Mouse (Mus musculus): ENCODE results near the gene Btbd11. TPM values are rescaled to one million over a fixed set of nuclear protein-coding genes. Genes with fewer than 3 reads are reported as not detected.

The Btbd11 gene
- polyA plus RNA-seq, 1 experiment from 2014 or later: 7.2 TPM

DNA sequence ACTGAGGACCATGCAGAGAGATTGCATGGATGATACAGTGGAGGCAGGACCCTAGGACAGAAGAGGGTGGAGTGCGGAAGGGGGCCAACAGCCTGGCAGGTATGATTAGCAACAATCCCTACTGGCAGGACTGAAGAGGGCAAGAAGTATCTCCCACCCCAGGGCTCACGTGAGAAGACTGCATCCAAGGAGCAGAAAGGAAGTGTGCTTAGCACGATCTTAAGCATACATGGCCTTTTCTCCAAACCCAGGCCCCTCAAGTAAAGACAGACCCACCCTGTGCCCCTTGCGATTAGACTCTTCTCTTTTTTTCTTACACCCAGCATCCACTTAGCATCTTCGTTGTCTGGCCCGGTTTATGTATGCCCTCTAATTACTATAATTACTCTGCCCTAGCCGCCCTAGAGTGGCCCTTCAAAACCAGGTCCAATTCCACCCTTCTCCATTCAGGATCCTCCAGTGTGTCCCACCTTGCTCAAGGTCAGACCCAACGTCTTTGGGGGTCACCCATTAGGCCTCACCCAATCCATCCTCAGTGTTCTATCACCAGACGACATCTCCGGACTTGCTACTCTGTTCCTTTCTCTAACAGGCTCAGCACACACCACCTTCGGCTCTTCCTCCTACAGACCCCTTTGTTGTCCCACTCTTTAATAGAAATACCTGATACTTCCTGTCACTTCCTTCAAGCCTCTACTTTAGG lies 151.6 kb downstream of the Btbd11 start:
- Histone ChIP-seq H3K4me1 (0 out of 2 replicates have a peak, but pooled peaks cover 4% of the 10 kb centered on the region), H3K4me2 (no peak overlapping the region), H3K27me3 (0 out of 2 replicates have a peak, but pooled peaks cover 3% of the 10 kb centered on the region), H3K27ac (no peak overlapping the region), H3K36me3 (no peaks in the 10 kb centered on the region), H3K4me3 (no peak overlapping the region), H3K9ac (no peak overlapping the region), H3K9me3 (no peaks in the 10 kb centered on the region)
- WGBS: 76% methylated on average over 11 of the region's 11 CpGs
- no peak for ATAC-seq (ENCODE audit: insufficient number of reproducible peaks, insufficient read depth, low FRiP score, low TSS enrichment, low read depth)

DNA sequence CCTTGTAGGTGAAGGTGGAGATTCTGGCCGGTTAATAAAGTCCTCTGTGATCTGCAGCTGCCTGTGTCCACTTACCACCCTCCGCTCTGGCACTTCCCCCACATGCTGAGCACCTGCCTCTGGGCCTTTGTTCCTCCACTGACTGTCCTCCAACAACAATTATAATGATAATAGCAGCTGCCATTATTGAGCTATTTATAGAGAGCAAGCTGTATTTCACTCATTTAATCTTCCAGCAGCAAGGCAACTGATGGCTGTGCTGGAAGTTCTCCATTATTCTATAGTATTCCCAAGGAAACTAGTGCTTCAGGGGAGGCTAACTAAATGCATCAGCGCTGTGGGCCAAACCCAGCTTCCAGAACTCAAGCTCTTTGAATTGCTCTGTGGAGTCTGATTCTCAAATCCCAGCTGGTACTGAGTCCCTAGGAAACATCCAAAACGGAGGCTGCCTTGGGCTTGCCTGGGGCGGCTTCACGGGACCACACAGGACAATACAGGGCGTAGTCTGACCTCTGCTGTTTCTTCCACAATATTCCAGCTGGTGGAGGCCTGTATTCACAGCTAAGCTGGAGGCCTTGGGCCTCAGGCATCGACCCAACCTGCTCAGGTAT lies 153.0 kb downstream of the Btbd11 start:
- no peak overlapping the region for H3K9ac ChIP-seq
- 22% methylated on average over 8 of the region's 8 CpGs for WGBS
- H3K4me1 ChIP-seq: 0 out of 2 replicates have a peak, but pooled peaks cover 4% of the 10 kb centered on the region
- ATAC-seq (ENCODE audit: insufficient number of reproducible peaks, insufficient read depth, low FRiP score, low TSS enrichment, low read depth): no peak; the same call in 1 of the 2 replicates
- no peak overlapping the region for H3K27ac ChIP-seq
- no peak overlapping the region for H3K4me3 ChIP-seq
- 0 out of 2 replicates have a peak, but pooled peaks cover 3% of the 10 kb centered on the region for H3K27me3 ChIP-seq
- H3K9me3 ChIP-seq: no peaks in the 10 kb centered on the region
- H3K4me2 ChIP-seq: no peak overlapping the region
- no peaks in the 10 kb centered on the region for H3K36me3 ChIP-seq

DNA sequence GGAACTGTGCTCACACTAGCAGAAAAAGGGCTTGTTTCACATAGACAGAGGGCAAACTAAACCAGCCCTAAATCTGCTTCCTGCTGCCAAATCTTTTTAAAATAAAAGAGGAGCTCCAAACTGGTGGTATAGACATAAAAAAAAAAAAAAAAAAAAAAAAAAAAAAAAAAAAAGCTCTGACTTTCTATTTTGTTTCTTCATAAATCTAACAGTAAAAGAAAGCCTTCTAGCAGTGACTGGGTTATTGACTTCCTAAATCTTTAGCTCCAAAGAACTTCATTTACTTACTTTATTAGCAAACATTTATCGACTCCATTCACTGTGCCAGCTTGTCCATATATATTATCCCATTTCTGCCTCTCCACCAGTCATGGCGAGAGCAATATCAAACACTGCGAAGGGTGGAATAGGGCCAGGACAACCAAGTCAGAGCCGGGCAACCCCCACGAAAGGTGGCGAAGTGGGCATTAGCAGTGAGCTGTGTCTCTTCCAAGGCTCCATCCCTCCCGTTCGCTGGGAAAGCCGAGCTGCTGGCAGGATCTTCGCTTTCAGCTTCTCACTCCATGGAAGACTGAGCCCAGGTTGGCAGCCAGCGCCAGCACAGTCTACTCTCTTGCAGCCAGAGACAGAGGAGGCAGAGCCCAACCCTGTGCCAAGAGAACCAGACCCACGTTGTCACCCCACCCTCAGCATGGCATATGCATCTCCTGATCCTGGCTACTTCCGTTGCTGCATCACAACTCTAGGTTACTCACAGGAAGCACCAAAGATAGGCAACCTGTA lies 153.9 kb downstream of the Btbd11 start:
- no peaks in the 10 kb centered on the region for H3K36me3 ChIP-seq
- no peaks in the 10 kb centered on the region for H3K9me3 ChIP-seq
- H3K4me2 ChIP-seq: no peak overlapping the region
- no peak overlapping the region for H3K4me3 ChIP-seq
- no peak for ATAC-seq (ENCODE audit: insufficient number of reproducible peaks, insufficient read depth, low FRiP score, low TSS enrichment, low read depth)
- 0 out of 2 replicates have a peak, but pooled peaks cover 3% of the 10 kb centered on the region for H3K27me3 ChIP-seq
- 0 out of 2 replicates have a peak, but pooled peaks cover 10% of the 10 kb centered on the region for H3K4me1 ChIP-seq
- WGBS: 89% methylated on average over 13 of the region's 13 CpGs
- H3K27ac ChIP-seq: no peak overlapping the region
- no peak overlapping the region for H3K9ac ChIP-seq

DNA sequence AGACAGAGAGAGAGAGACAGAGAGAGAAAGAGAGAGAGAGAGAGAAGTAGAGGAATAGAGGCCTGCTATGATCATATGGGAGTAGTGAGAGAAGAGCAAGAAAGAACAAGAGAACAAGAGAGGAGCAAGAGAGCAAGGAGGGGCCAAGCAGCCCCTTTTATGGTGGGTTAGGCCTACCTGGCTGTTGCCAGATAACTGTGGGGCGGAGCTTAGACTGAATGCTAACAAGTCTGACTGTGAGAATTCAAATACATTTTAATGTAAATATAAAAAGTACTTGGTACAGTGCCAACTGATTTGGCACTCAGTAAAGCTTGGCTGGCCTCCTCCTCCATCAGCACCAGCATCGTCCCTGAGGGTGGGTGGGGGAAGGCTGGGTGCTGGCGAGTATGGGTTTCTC lies 154.9 kb downstream of the Btbd11 start:
- no peak overlapping the region for H3K9ac ChIP-seq
- no peak for ATAC-seq (ENCODE audit: insufficient number of reproducible peaks, insufficient read depth, low FRiP score, low TSS enrichment, low read depth)
- peaks cover 15% of the 10 kb centered on the region; the same call in 1 of the 2 replicates for H3K4me1 ChIP-seq
- no peaks in the 10 kb centered on the region for H3K36me3 ChIP-seq
- no peaks in the 10 kb centered on the region for H3K9me3 ChIP-seq
- no peak overlapping the region for H3K4me2 ChIP-seq
- H3K27me3 ChIP-seq: 0 out of 2 replicates have a peak, but pooled peaks cover 3% of the 10 kb centered on the region
- H3K4me3 ChIP-seq: no peak overlapping the region
- 90% methylated on average over 3 of the region's 3 CpGs for WGBS
- no peak overlapping the region for H3K27ac ChIP-seq

DNA sequence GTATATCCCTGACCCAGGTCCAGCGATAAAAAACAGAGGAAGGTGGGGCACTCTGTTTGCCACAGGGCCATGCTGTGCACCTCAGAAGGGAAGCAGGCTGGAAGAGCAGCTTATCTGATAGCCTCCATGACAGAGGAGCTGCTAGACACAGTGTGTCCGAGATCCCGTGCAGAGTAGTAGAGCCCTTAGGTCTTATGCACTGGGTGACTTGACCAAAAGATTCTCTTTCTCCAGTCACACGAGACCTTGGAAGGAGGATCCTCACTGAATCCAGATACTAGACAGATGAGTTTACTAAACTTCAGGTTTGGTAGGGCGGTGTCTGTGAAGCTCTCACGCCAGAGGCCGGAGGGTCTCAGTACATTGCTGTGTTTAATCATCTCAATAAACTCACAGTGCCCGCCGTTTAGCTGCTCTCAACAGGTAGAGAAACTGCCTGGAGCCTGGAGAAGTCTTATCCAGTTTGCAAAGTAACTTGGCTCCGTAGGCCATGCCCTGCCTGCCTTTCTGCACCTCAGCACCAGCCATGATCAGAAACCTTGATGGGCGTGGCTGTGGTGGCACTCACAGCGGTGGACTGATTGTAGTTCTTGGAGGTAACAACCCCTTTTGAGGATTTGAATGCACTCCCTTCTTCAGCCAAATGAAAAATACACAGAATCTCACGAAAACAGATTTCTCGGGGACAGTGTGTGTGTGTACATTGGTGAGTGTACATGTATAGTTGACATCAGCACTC lies 155.4 kb downstream of the Btbd11 start:
- no peaks in the 10 kb centered on the region for H3K9me3 ChIP-seq
- no peaks in the 10 kb centered on the region for H3K36me3 ChIP-seq
- WGBS: 92% methylated on average over 14 of the region's 14 CpGs
- peaks cover 15% of the 10 kb centered on the region; the same call in 1 of the 2 replicates for H3K4me1 ChIP-seq
- H3K9ac ChIP-seq: no peak overlapping the region
- no peak overlapping the region for H3K27ac ChIP-seq
- no peak for ATAC-seq (ENCODE audit: insufficient number of reproducible peaks, insufficient read depth, low FRiP score, low TSS enrichment, low read depth)
- H3K4me2 ChIP-seq: no peak overlapping the region
- H3K27me3 ChIP-seq: 0 out of 2 replicates have a peak, but pooled peaks cover 3% of the 10 kb centered on the region
- H3K4me3 ChIP-seq: no peak overlapping the region

DNA sequence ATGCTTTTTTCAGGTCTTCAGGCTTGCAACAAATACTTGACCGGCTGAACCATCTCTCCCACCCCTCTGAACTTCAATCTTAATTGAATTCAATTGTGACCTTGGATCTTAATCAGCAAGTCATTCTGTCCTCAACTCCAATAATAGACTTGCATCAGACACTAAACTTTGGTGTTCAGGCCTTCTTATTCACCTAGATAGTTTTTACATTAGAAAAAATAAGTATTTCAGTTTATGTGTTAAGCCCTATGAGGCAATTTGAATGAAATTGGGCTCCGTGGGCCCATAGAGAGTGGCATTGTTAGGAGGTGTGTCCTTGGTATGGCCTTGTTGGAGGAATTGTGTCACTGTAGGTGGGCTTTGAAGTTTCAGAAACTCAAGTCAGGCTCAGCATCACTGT lies 156.7 kb downstream of the Btbd11 start:
- H3K27me3 ChIP-seq: 0 out of 2 replicates have a peak, but pooled peaks cover 3% of the 10 kb centered on the region
- H3K9me3 ChIP-seq: no peaks in the 10 kb centered on the region
- H3K4me1 ChIP-seq: peaks cover 15% of the 10 kb centered on the region; the same call in 1 of the 2 replicates
- H3K4me3 ChIP-seq: no peak overlapping the region
- H3K27ac ChIP-seq: no peak overlapping the region
- H3K36me3 ChIP-seq: no peaks in the 10 kb centered on the region
- WGBS: 89% methylated on average over 2 of the region's 2 CpGs
- ATAC-seq (ENCODE audit: insufficient number of reproducible peaks, insufficient read depth, low FRiP score, low TSS enrichment, low read depth): no peak
- H3K4me2 ChIP-seq: no peak overlapping the region
- no peak overlapping the region for H3K9ac ChIP-seq

DNA sequence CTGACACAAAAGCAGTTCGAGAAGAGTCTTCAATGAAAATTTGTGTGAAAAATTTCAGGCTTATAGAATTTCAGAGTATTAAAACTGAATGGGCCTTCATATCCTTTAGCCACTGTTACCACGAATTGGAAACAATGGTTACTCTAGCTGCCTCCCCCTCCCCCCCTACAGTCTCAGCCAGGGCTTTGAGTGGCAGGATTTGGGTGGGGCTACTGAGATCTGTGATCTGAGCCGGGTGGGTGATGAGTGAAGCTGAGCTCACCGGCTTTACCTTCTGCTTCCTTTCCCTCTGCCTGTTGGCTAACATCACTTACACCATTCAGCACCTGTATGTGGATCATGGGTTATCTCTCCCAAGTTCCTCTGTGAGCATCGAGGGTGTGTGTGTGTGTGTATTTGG lies 158.4 kb downstream of the Btbd11 start:
- WGBS: 43% methylated on average over 5 of the region's 5 CpGs
- Histone ChIP-seq H3K27ac (no peak overlapping the region), H3K4me3 (no peak overlapping the region), H3K27me3 (no peaks in the 10 kb centered on the region), H3K4me2 (no peak overlapping the region), H3K36me3 (no peaks in the 10 kb centered on the region), H3K9ac (no peak overlapping the region), H3K4me1 (peaks cover 15% of the 10 kb centered on the region; the same call in 1 of the 2 replicates), H3K9me3 (no peaks in the 10 kb centered on the region)
- no peak for ATAC-seq (ENCODE audit: insufficient number of reproducible peaks, insufficient read depth, low FRiP score, low TSS enrichment, low read depth)

DNA sequence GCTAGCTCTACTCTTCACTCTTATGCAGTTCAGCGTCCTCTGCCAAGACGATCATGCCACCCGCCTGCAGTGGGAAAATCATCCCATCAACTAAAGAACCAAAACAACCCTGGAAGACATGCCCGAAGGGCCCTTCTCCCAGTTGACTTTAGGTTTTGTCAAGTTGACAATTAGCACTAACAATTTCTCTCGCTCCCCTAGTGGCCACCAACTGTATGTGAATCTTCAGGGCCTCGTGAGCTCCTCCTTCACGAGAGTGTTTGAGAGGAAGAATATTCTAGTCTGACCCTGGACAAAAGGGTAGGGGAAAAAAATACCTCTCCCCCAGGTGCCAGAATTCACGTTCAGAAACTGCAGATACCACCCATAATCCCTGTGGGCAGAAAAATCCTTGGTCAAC lies 168.6 kb downstream of the Btbd11 start:
- Histone ChIP-seq H3K4me3 (no peak overlapping the region), H3K4me2 (no peak overlapping the region), H3K27ac (no peak overlapping the region), H3K36me3 (no peaks in the 10 kb centered on the region), H3K4me1 (no peaks in the 10 kb centered on the region), H3K9me3 (no peaks in the 10 kb centered on the region), H3K9ac (no peak overlapping the region), H3K27me3 (no peaks in the 10 kb centered on the region)
- 61% methylated on average over 8 of the region's 8 CpGs for WGBS
- ATAC-seq (ENCODE audit: insufficient number of reproducible peaks, insufficient read depth, low FRiP score, low TSS enrichment, low read depth): no peak

DNA sequence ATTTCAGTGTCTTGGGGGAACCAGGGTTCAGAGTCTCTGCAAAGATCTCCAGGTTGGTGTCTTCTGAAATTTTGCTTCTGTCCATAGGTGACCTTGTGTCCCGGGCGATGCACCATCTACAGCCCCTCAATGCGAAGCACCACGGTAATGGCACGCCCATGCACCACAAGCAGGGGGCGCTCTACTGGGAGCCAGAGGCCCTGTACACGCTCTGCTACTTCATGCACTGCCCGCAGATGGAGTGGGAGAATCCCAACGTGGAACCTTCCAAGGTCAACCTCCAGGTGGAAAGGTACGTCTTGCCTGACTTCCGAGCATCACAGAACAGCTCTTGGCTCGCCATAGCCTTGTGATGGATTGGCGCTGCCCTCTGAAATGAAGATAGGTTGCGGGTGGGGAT lies 174.8 kb downstream of the Btbd11 start:
- Histone ChIP-seq H3K4me3 (no peak overlapping the region), H3K9ac (no peak overlapping the region), H3K36me3 (no peaks in the 10 kb centered on the region), H3K9me3 (no peaks in the 10 kb centered on the region), H3K27ac (no peak overlapping the region), H3K27me3 (no peaks in the 10 kb centered on the region), H3K4me1 (no peaks in the 10 kb centered on the region), H3K4me2 (no peak overlapping the region)
- ATAC-seq (ENCODE audit: insufficient number of reproducible peaks, insufficient read depth, low FRiP score, low TSS enrichment, low read depth): no peak
- 89% methylated on average over 14 of the region's 14 CpGs for WGBS

DNA sequence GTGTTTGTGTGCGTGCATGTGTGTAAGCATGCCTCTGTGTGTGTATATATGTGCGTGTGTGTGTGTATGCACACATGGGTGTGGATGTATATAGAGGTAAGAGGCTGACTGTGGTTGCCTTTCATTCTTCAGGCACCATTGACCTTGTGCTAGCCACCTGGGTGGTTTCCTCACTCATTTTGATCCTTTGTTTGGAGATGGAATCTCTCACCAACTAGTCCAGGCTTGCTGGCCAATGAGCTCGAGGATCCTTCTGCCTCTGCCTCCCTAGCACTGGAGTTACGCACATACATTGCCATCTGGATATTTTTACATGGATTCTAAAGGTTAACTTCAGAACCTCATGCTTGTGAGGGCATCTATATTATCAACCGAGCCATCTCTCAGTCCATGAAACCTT lies 184.8 kb downstream of the Btbd11 start:
- 86% methylated on average over 5 of the region's 5 CpGs for WGBS
- no peak for ATAC-seq (ENCODE audit: insufficient number of reproducible peaks, insufficient read depth, low FRiP score, low TSS enrichment, low read depth)
- Histone ChIP-seq H3K4me2 (no peak overlapping the region), H3K4me3 (no peak overlapping the region), H3K27me3 (no peaks in the 10 kb centered on the region), H3K9me3 (peaks cover 4% of the 10 kb centered on the region; the same call in 1 of the 2 replicates), H3K36me3 (no peaks in the 10 kb centered on the region), H3K4me1 (no peaks in the 10 kb centered on the region), H3K27ac (no peak overlapping the region), H3K9ac (no peak overlapping the region)

DNA sequence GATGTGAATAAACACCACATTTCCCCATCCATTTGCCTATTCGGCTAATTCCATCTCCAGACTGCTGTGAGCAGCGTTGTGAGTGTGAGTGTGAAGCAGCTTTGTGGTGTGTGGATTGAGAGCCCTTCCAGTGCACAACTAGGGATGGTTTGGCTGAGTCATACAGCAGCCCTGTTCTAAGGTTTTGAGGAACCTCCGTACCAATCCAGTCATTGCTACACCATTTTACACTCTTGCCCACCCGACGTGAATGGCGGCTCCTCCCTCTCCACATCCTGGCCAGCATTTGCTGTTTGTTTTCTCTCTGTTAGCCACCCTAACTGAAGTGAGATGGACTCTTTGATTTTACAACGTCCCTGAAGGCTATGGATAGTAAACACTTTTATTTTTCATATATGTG lies 186.0 kb downstream of the Btbd11 start:
- H3K9ac ChIP-seq: no peak overlapping the region
- no peak overlapping the region for H3K4me3 ChIP-seq
- H3K27ac ChIP-seq: no peak overlapping the region
- no peaks in the 10 kb centered on the region for H3K36me3 ChIP-seq
- no peaks in the 10 kb centered on the region for H3K27me3 ChIP-seq
- H3K4me1 ChIP-seq: no peaks in the 10 kb centered on the region
- 89% methylated on average over 7 of the region's 7 CpGs for WGBS
- ATAC-seq (ENCODE audit: insufficient number of reproducible peaks, insufficient read depth, low FRiP score, low TSS enrichment, low read depth): no peak
- no peak overlapping the region for H3K4me2 ChIP-seq
- H3K9me3 ChIP-seq: peaks cover 4% of the 10 kb centered on the region; the same call in 1 of the 2 replicates
